Mouse (Mus musculus) forebrain, embryonic 15.5 days (tissue): ENCODE results near the gene Podxl2. TPM values are rescaled to one million over a fixed set of nuclear protein-coding genes. Genes with fewer than 3 reads are reported as not detected.

Experiments used
- ATAC-seq: fragments of 200-750 bp; cut with Nextera tagmentation; replicated peaks from 2 replicates; pipeline ENCODE4 v1.8.0; 2017; ENCODE audit warnings: mild to moderate bottlenecking, moderate TSS enrichment, moderate library complexity
- H3K27ac ChIP-seq: fragments of 300-500 bp; sonication (generic); replicated peaks from 2 replicates; pipeline ENCODE4 v1.5.1; 2015; ENCODE audit warnings: mild to moderate bottlenecking, inconsistent platforms
- H3K27me3 ChIP-seq: fragments of 300-500 bp; sonication (generic); 2 replicates; pipeline ENCODE4 v1.6.1; 2015; ENCODE audit warnings: inconsistent platforms
- H3K36me3 ChIP-seq: fragments of 300-500 bp; sonication (generic); 2 replicates; pipeline ENCODE4 v1.6.1; 2015; ENCODE audit warnings: mild to moderate bottlenecking, inconsistent platforms
- H3K4me1 ChIP-seq: fragments of 300-500 bp; sonication (generic); 2 replicates; pipeline ENCODE4 v1.6.1; 2015; ENCODE audit warnings: inconsistent platforms
- H3K4me2 ChIP-seq: fragments of 300-500 bp; sonication (generic); replicated peaks from 2 replicates; pipeline ENCODE4 v1.6.1; 2015; ENCODE audit warnings: mild to moderate bottlenecking, inconsistent platforms
- H3K4me3 ChIP-seq: fragments of 300-500 bp; sonication (generic); 2 replicates; pipeline ENCODE4 v1.5.1; 2015; ENCODE audit warnings: mild to moderate bottlenecking, inconsistent platforms
- H3K9ac ChIP-seq: fragments of 300-500 bp; sonication (generic); replicated peaks from 2 replicates; pipeline ENCODE4 v1.6.1; 2015; ENCODE audit warnings: mild to moderate bottlenecking, inconsistent platforms
- H3K9me3 ChIP-seq: fragments of 300-500 bp; sonication (generic); 2 replicates; pipeline ENCODE4 v1.6.1; 2016; ENCODE audit warnings: inconsistent platforms
- WGBS: fragments of 180-500 bp; shearing (Covaris S2); methylation state at CpG from one replicate; pipeline ENCODE4 v1.1.7; 2015; ENCODE audit warnings: mixed read lengths; 5-methylcytosine and 5-hydroxymethylcytosine counted together
- polyA plus RNA-seq: library from polyadenylated mRNA; unstranded; fragments of >200 nt; fragmentation: Nextera tagmentation; extraction: Ambion mirVana; gene quantifications from 2 replicates; pipeline ENCODE4 v1.2.1, GENCODE M21; 2015

Podxl2 gene
- polyA plus RNA-seq, 1 experiment from 2014 or later: 590 TPM

DNA sequence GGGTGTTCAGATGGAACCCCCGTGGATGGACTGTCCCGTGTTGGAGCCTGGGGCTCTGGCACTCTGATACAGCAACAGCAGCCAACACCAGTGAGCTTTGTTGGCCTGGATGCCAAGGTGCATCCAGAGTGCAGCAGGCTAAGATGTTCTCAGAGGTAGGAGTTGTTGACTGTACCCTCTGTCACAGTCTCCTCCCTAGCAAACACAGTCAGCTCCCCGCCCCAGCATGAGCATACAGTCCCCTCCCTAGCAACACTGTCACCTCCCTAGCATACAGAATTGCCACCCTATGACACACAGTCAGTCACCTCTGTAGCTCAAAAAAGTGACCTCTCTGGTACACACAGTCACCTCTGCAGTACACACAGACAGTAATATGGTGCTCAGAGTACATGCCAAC is 57.9 kb downstream of the Podxl2 start:
- Histone ChIP-seq H3K27ac (no peak overlapping the region), H3K36me3 (no peaks in the 10 kb centered on the region), H3K4me2 (no peak overlapping the region), H3K4me1 (0 out of 2 replicates have a peak, but pooled peaks cover 4% of the 10 kb centered on the region), H3K27me3 (no peaks in the 10 kb centered on the region), H3K9me3 (no peaks in the 10 kb centered on the region), H3K9ac (no peak overlapping the region), H3K4me3 (no peak overlapping the region)
- ATAC-seq: no peak
- 84% methylated on average over 3 of the region's 3 CpGs for WGBS

DNA sequence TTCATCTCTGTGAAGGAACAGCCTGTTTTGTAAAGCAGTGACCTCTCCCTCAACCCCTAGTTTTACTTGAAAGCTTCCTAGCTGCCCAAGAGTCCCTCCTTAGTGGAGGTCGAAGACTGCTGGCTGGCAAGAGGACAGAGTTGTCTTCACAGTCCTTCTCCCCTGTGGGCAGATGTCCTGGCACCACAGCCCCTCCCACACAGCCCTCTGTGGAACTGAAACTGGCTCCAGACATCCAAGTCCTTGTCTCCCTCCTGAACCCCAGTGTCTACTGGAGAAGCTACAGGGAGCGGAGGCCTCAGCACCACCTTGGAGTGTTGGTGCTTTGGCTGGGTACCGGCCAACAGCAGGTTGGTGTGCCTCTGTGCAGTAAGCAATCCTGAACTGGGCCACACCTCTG is 59.4 kb downstream of the Podxl2 start:
- 0 out of 2 replicates have a peak, but pooled peaks cover 4% of the 10 kb centered on the region for H3K4me1 ChIP-seq
- H3K36me3 ChIP-seq: no peaks in the 10 kb centered on the region
- 89% methylated on average over 3 of the region's 3 CpGs for WGBS
- H3K9ac ChIP-seq: no peak overlapping the region
- ATAC-seq: no peak
- H3K9me3 ChIP-seq: no peaks in the 10 kb centered on the region
- H3K4me2 ChIP-seq: no peak overlapping the region
- no peak overlapping the region for H3K27ac ChIP-seq
- no peak overlapping the region for H3K4me3 ChIP-seq
- H3K27me3 ChIP-seq: no peaks in the 10 kb centered on the region

DNA sequence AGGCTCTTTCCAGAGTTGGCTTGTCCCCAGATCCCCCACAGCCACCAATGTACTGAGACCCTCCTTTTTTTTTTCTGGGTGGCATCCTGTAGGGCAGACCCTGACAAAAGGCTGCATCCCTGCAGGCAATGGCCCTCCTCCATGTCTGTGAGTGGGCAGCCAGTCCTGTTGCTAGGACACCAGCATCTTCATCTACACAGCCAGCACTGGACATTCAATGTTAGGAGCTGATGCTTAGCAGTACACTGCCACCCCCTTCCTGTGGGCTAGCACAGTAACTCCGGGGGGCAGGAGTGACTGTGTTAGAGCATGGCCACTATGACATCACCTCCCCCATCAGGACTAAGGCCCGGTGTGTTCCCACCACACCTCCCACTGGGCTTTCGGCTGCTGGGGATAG is 59.8 kb downstream of the Podxl2 start:
- Histone ChIP-seq H3K9ac (no peak overlapping the region), H3K27me3 (no peaks in the 10 kb centered on the region), H3K4me2 (no peak overlapping the region), H3K4me3 (no peak overlapping the region), H3K36me3 (no peaks in the 10 kb centered on the region), H3K4me1 (0 out of 2 replicates have a peak, but pooled peaks cover 4% of the 10 kb centered on the region), H3K9me3 (no peaks in the 10 kb centered on the region), H3K27ac (no peak overlapping the region)
- no peak for ATAC-seq
- 43% methylated on average over 3 of the region's 3 CpGs for WGBS

DNA sequence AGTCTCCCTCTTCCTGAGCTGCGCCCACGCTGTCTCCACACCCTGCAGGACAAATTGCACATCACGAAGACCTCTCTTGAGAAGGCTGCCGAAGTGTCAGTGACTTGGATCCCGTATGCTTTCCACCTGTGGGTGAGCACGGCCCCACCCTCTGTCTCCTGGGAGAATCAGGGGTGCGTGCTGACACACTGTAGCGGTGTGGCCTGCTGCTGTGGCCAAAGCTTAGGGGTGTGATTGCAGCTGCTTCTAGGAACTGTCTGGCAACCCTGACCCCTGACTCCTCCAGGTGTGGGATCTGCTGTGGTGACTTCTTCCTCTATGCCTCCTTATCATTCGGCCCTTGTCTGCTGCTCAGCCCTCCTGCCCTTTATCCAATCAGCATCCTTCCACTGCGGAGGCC is 61.0 kb downstream of the Podxl2 start:
- H3K9me3 ChIP-seq: no peaks in the 10 kb centered on the region
- H3K4me3 ChIP-seq: no peak overlapping the region
- WGBS: 88% methylated on average over 10 of the region's 10 CpGs
- H3K36me3 ChIP-seq: no peaks in the 10 kb centered on the region
- H3K4me2 ChIP-seq: no peak overlapping the region
- no peak overlapping the region for H3K27ac ChIP-seq
- no peak overlapping the region for H3K9ac ChIP-seq
- H3K4me1 ChIP-seq: 0 out of 2 replicates have a peak, but pooled peaks cover 4% of the 10 kb centered on the region
- ATAC-seq: no peak
- H3K27me3 ChIP-seq: no peaks in the 10 kb centered on the region

DNA sequence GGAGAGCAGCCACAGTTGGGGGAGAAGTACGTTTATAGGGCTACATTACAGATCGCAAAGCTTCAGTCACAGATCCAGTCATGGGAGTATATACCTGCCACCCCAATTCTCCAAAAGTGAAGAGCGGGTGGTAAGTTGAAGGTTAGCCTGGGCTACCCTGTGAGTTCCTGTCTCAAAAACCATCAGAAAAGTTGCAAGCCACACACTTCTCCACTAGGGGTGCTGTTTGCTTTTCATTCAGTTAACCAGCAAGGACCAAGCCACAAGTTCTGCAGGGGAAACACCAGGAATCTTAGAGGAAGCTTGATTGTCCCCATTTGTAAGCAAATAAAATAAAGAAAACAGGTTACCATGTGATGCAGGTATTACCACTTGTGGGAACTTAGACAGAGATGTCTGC is 62.0 kb downstream of the Podxl2 start:
- no peak for ATAC-seq
- H3K4me2 ChIP-seq: no peak overlapping the region
- no peaks in the 10 kb centered on the region for H3K36me3 ChIP-seq
- H3K9me3 ChIP-seq: no peaks in the 10 kb centered on the region
- H3K27me3 ChIP-seq: no peaks in the 10 kb centered on the region
- 69% methylated on average over 3 of the region's 3 CpGs for WGBS
- 0 out of 2 replicates have a peak, but pooled peaks cover 4% of the 10 kb centered on the region for H3K4me1 ChIP-seq
- no peak overlapping the region for H3K9ac ChIP-seq
- no peak overlapping the region for H3K27ac ChIP-seq
- no peak overlapping the region for H3K4me3 ChIP-seq

DNA sequence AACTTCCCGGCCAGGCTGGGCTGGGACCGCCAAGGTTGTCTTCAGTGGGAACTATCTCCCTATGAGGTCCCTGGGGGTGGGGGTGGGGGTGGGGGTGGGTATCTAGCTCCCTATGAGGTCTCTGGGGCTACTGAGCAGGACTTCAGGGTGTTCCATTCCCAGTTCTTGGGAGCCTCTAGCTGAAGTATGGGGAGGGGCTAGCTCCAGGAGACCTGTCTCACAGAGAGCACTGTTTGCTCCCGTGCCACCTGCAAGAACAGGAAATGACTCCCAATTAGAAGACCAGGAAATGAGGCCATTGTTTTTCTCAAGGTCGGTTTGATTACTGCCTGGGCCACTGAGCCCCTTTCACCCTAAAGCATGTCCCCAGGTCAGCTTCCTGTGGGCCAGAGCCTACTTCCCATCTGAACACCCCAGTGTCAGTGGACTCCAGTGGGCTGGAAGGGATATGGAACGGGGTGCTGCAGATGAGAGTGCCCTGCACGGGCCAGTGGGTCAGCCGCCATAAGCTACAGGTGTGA is 62.9 kb downstream of the Podxl2 start:
- Histone ChIP-seq H3K4me3 (no peak overlapping the region), H3K27ac (no peak overlapping the region), H3K27me3 (no peaks in the 10 kb centered on the region), H3K4me1 (0 out of 2 replicates have a peak, but pooled peaks cover 4% of the 10 kb centered on the region), H3K4me2 (no peak overlapping the region), H3K36me3 (no peaks in the 10 kb centered on the region), H3K9me3 (no peaks in the 10 kb centered on the region), H3K9ac (no peak overlapping the region)
- no peak for ATAC-seq
- 71% methylated on average over 7 of the region's 7 CpGs for WGBS

DNA sequence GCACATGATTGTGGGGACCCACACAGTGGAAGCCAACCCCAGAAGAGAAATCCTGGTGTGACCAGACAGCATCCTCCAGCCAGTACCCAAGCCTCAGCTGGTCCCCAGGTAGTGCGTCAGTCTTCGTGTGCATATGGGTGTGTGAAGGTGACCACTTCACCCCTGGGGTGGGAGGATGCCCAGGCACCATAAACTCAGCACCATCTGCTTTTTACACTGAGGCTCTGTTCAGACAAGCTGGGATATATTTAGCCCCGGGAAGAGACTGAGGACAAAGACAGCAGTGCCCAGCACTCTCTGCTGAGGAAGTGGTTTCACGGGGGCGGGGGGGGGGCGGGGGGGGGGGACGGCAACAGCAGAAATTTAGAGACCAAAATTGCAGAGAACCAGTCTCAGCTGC is 63.4 kb downstream of the Podxl2 start:
- Histone ChIP-seq H3K9ac (no peak overlapping the region), H3K4me3 (no peak overlapping the region), H3K9me3 (no peaks in the 10 kb centered on the region), H3K36me3 (no peaks in the 10 kb centered on the region), H3K27ac (no peak overlapping the region), H3K4me1 (0 out of 2 replicates have a peak, but pooled peaks cover 4% of the 10 kb centered on the region), H3K27me3 (no peaks in the 10 kb centered on the region), H3K4me2 (no peak overlapping the region)
- ATAC-seq: no peak
- 67% methylated on average over 7 of the region's 7 CpGs for WGBS

DNA sequence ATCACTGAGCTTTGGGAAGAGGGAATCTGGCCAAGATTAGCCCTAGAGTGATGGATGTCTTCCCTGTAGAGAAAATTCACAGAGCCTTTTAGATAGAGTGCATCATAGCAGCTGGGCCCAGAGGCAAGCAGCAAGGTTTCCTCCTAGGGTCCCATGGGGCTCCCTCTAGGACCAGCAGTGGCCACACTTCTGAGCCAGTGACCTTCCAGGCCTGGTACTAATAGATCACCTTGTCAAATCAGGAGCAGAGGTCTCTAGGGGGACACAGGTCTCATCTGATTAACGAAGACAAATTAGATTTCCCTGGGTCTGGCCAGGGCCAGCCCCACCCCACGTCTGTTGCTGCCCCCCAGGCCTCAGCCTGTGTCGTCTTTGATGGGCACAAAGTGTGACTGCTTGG is 64.6 kb downstream of the Podxl2 start:
- no peak for ATAC-seq
- Histone ChIP-seq H3K4me2 (no peak overlapping the region), H3K4me3 (no peak overlapping the region), H3K4me1 (0 out of 2 replicates have a peak, but pooled peaks cover 3% of the 10 kb centered on the region), H3K9me3 (no peaks in the 10 kb centered on the region), H3K27me3 (no peaks in the 10 kb centered on the region), H3K27ac (no peak overlapping the region), H3K9ac (no peak overlapping the region), H3K36me3 (no peaks in the 10 kb centered on the region)
- WGBS: 64% methylated on average over 3 of the region's 3 CpGs

DNA sequence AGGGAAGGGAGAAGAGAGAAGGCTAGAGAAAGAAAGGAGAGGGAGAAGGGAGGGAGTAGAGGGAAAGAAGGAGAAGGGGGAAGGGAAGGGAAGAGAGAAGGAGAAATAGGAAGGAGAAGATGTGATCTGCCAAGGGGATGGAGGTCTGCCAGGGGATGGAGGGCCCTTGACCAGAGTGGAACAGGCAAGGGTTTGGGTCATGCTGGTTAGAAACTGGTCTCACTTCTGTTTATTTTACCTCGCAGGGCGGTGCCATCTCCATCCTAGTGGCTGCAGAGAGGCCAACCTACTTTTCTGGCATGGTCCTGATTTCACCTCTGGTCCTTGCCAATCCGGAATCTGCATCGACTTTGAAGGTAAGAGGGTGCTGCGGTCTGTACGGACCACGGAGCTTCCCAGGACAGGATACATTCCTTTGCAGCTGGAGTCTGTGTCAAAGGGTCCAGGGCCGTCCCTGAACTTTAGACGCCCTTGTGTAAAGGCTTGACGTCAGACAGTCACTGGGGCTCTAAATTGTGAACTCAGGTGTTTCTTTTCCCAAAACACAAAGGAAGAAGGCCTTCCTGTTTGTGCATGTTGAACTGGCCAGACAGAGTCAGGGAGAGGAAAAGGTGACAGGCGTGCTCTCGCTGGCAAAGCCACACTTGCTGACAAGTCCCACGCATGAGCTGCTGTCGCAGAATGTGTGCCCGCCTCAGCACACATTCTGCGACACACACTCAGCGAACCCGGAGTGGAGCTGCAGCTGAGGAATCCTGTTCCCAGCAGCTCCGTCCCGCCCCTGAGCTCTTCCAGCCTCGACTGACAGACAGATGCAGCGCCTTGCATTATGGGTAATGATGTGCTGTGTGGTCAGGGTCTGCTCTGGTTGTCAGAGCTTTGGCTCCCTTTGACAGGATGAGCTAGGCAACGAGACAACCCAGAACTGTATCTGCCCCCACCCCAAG is 65.5 kb downstream of the Podxl2 start:
- Histone ChIP-seq H3K9me3 (no peaks in the 10 kb centered on the region), H3K4me1 (no peaks in the 10 kb centered on the region), H3K4me2 (no peak overlapping the region), H3K36me3 (no peaks in the 10 kb centered on the region), H3K27ac (no peak overlapping the region), H3K9ac (no peak overlapping the region), H3K4me3 (no peak overlapping the region), H3K27me3 (no peaks in the 10 kb centered on the region)
- 72% methylated on average over 23 of the region's 23 CpGs for WGBS
- ATAC-seq: peak; percentile 24; the same call in 1 of the 2 replicates

DNA sequence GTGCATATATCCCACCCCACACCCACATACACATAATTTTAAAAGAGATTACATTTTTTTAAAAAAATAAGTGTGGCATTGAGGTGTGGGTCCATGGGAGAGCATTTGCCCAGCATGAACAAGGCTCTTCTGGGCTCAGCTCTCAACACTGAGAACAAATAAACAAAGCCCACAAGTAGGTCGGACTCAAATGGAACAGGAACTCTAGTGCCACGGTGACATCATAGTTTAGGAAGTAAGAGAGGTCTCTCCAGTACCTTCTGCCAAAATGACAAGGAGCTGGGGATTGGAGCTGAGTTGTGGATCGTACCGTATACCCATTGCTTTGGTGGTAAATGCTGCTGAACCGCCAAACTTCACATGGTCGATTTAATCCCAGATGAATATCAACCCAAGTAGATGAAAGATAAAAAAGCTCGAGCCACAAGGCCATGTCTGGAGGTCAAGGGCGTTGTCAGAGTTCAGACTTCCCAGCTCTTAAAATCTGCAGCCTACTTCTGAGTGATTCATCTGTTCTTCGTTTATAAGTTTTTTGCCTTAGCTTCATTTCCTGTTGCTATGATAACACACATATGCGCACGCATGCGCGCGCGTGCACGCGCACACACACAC is 69.8 kb downstream of the Podxl2 start:
- no peaks in the 10 kb centered on the region for H3K9me3 ChIP-seq
- 92% methylated on average over 17 of the region's 17 CpGs for WGBS
- no peak overlapping the region for H3K4me3 ChIP-seq
- no peak overlapping the region for H3K9ac ChIP-seq
- H3K27ac ChIP-seq: no peak overlapping the region
- H3K36me3 ChIP-seq: no peaks in the 10 kb centered on the region
- H3K27me3 ChIP-seq: no peaks in the 10 kb centered on the region
- no peaks in the 10 kb centered on the region for H3K4me1 ChIP-seq
- ATAC-seq: no peak
- no peak overlapping the region for H3K4me2 ChIP-seq

DNA sequence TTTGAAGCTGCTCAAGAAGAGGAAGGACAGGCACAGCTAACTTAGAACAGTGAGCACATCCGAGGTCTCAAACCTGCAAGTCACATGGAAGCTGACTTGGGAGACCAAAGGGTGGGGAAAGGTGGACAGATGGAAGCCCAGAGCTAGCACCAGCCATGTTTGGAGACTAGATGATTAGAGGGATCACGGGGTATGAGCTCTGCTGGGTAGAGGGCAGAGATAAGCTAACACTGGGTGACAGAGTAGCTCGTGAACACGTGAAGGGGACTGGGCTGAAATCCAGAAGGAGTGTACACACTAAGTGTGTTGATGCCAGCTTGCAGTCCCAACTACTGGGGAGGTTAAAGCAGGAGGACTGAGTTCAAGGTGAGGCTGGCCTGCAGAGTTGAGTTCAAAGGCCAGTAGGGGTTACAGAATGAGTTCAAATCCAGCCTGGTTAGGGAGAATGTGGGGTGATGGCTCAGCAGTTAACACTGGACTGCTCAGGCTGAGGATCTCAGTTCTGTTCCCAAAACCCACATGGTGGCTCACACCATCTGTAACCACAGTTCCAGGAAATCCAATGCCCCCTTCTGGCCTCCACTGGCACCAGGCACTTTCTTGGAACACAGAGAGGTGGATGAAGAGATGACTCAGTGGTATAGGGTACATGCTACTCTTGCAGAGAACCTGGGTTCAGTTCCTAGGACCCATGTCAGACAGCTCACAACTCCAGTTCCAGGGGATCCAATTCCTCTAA is 70.7 kb downstream of the Podxl2 start:
- ATAC-seq: no peak
- Histone ChIP-seq H3K9ac (no peak overlapping the region), H3K9me3 (no peaks in the 10 kb centered on the region), H3K27me3 (no peaks in the 10 kb centered on the region), H3K4me1 (no peaks in the 10 kb centered on the region), H3K4me3 (no peak overlapping the region), H3K36me3 (no peaks in the 10 kb centered on the region), H3K27ac (no peak overlapping the region), H3K4me2 (no peak overlapping the region)
- WGBS: 78% methylated on average over 4 of the region's 4 CpGs

DNA sequence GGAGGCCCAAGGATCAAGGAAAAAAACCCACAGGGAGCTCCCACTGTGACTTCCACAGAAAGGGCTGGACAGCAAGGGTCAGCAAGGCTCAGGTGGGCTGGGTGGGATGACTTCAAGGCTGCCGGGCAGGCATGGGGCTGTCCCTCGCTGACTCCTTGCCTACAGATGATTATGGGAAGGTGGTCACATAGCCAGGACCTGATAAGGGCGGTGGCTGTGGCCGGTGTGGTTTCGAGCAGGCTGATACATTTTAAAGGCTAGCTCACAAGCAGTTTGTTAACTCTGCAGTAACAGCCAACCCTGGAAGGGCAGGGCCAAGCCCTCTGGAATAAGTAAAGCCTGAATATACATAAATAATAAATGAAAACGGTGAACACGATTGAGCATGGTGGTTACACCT is 71.8 kb downstream of the Podxl2 start:
- Histone ChIP-seq H3K4me2 (no peak overlapping the region), H3K27ac (no peak overlapping the region), H3K9me3 (no peaks in the 10 kb centered on the region), H3K4me1 (no peaks in the 10 kb centered on the region), H3K9ac (no peak overlapping the region), H3K36me3 (no peaks in the 10 kb centered on the region), H3K4me3 (no peak overlapping the region), H3K27me3 (no peaks in the 10 kb centered on the region)
- ATAC-seq: no peak
- WGBS: 91% methylated on average over 7 of the region's 7 CpGs
